Mouse (Mus musculus) thymus, postnatal 10 days (tissue): Measurements from ENCODE around the gene Yjefn3.

ENCODE experiments used
- DNase-seq, 2 experiments: peaks; one replicate each; pipeline ENCODE4 v3.0.0; 2021; ENCODE audit warnings: low spot score in 2 of 2

The Yjefn3 gene

GRCm38 (mm10) chr8:69907106-69907505, 4.6 kb upstream of the Yjefn3 start:
- DNase-seq: no peak

- no peak for DNase-seq
Measured at GRCm38 (mm10) chr8:69906260-69906659, 3.7 kb upstream of the Yjefn3 start.

GRCm38 (mm10) chr8:69904096-69904495, 1.6 kb upstream of the Yjefn3 start:
- no peak for DNase-seq

GRCm38 (mm10) chr8:69903063-69903542, 591 bp upstream of the Yjefn3 start:
- DNase-seq: peak; percentile 99

GRCm38 (mm10) chr8:69901484-69902162, 889 bp downstream of the Yjefn3 start:
- DNase-seq: peak; percentile 96

GRCm38 (mm10) chr8:69900895-69901451, 1.5 kb downstream of the Yjefn3 start:
- peak in 1 of 2 experiments; percentile 27 for DNase-seq

- no peak for DNase-seq
Measured at GRCm38 (mm10) chr8:69899876-69900275, 2.6 kb downstream of the Yjefn3 start.

- no peak for DNase-seq
Measured at GRCm38 (mm10) chr8:69897857-69898256, 4.7 kb downstream of the Yjefn3 start.

GRCm38 (mm10) chr8:69895772-69896451, 6.6 kb downstream of the Yjefn3 start:
- DNase-seq: no peak

- DNase-seq: no peak
Measured at GRCm38 (mm10) chr8:69894836-69895332, 7.6 kb downstream of the Yjefn3 start.

- DNase-seq: peak; percentile 16 to 51
Measured at GRCm38 (mm10) chr8:69893863-69894262, 8.6 kb downstream of the Yjefn3 start.

- DNase-seq: peak in 1 of 2 experiments; percentile 53
Measured at GRCm38 (mm10) chr8:69890813-69891241, 11.7 kb downstream of the Yjefn3 start.

- no peak for DNase-seq
Measured at GRCm38 (mm10) chr8:69888902-69889301, 13.6 kb downstream of the Yjefn3 start.

- DNase-seq: no peak
Measured at GRCm38 (mm10) chr8:69888244-69888866, 14.2 kb downstream of the Yjefn3 start.

GRCm38 (mm10) chr8:69887289-69888243, 14.9 kb downstream of the Yjefn3 start, which contains the start of gene Cilp2:
TSS of gene Cilp2 (minus strand) at chr8:69887687.
- DNase-seq: no peak

- no peak for DNase-seq
Measured at GRCm38 (mm10) chr8:69884141-69884540, 18.4 kb downstream of the Yjefn3 start.

- DNase-seq: no peak
Measured at GRCm38 (mm10) chr8:69882833-69883600, 19.5 kb downstream of the Yjefn3 start.

GRCm38 (mm10) chr8:69882021-69882756, 20.3 kb downstream of the Yjefn3 start:
- DNase-seq: peak in 1 of 2 experiments; percentile 31

- DNase-seq: no peak
Measured at GRCm38 (mm10) chr8:69881261-69881865, 21.1 kb downstream of the Yjefn3 start.
